ENCODE assay signal across 7 mouse cellular contexts in genomic region chr15:79741921-79742705, GRCm38 (mm10). TPM values are rescaled to one million over a fixed set of nuclear protein-coding genes. Genes with fewer than 3 reads are reported as not detected.
DNase-seq lines count a peak whose midpoint lies in the region; ATAC-seq lines count a peak whose summit lies in the region.

TSS of gene Sun2 (minus strand) at chr15:79742536.

- no peaks in the 10 kb centered on the region for H3K9me3 ChIP-seq in limb, embryonic 10.5 days (replicated peaks)
- no peaks in the 10 kb centered on the region for H3K9me3 ChIP-seq in midbrain, embryonic 13.5 days

- H3K4me1 ChIP-seq in limb, embryonic 10.5 days = peaks cover 38% of the 10 kb centered on the region
- peaks cover 36% of the 10 kb centered on the region for H3K4me1 ChIP-seq in midbrain, embryonic 13.5 days (replicated peaks)

- H3K9ac ChIP-seq in midbrain, embryonic 13.5 days (replicated peaks) = peak within 1 kb of the TSS; percentile 89

- ATAC-seq in midbrain, embryonic 13.5 days = peak; percentile 97

- H3K36me3 ChIP-seq in limb, embryonic 10.5 days = peaks cover 33% of the 10 kb centered on the region
- peaks cover 27% of the 10 kb centered on the region for H3K36me3 ChIP-seq in midbrain, embryonic 13.5 days

- peak within 1 kb of the TSS; percentile 67 for H3K4me2 ChIP-seq in midbrain, embryonic 13.5 days (replicated peaks)

- DNase-seq in adrenal gland, adult 8-10 months = peak; percentile 83
- DNase-seq in embryo, embryonic 9.5 days (ENCODE audit: extremely low spot score) = peak; percentile 88
- DNase-seq in gonadal fat pad, adult 2 months (ENCODE audit: low read depth) = no peak
- peak; percentile 90 for DNase-seq in kidney, adult 11 months
- peak; percentile 94 for DNase-seq in limb, embryonic 10.5 days (ENCODE audit: low spot score)
- DNase-seq in spleen, adult 12 weeks (ENCODE audit: low spot score) = peak; percentile 83

- H3K27me3 ChIP-seq in limb, embryonic 10.5 days (ENCODE audit: low read depth, poor library complexity, severe bottlenecking) = no peaks in the 10 kb centered on the region
- no peaks in the 10 kb centered on the region for H3K27me3 ChIP-seq in midbrain, embryonic 13.5 days

- peak within 1 kb of the TSS; percentile 98 for H3K4me3 ChIP-seq in limb, embryonic 10.5 days
- H3K4me3 ChIP-seq in midbrain, embryonic 13.5 days (replicated peaks) = peak within 1 kb of the TSS; percentile 97

- under 1% methylated on average over 92 of the region's 93 CpGs for WGBS in limb, embryonic 10.5 days
- WGBS in midbrain, embryonic 13.5 days = under 1% methylated on average over 92 of the region's 93 CpGs

- peak within 1 kb of the TSS; percentile 94 for H3K27ac ChIP-seq in limb, embryonic 10.5 days
- peak within 1 kb of the TSS; percentile 66 for H3K27ac ChIP-seq in midbrain, embryonic 13.5 days

RNA-seq across cellular contexts. Expression of gene Sun2, which starts in this region (rescaled TPM):
- total RNA-seq in adrenal gland, adult 8-10 months (2022) = 10 to 100 TPM; 48.3 to 71.4 (median 53.9) TPM
- polyA plus RNA-seq in gonadal fat pad, adult 2 months (2012; rRNA removed) = 72.1 and 91.4 TPM in 2 replicates
- 2.8 and 3.8 TPM in 2 replicates for polyA plus RNA-seq in limb, embryonic 10.5 days (2016; fragmentation: Nextera tagmentation; extraction: Ambion mirVana)
- polyA plus RNA-seq in midbrain, embryonic 13.5 days (2015; fragmentation: Nextera tagmentation; extraction: Ambion mirVana) = 8.4 and 8.5 TPM in 2 replicates
